Mouse (Mus musculus): ENCODE measurements around the gene Atxn10. TPM values are rescaled to one million over a fixed set of nuclear protein-coding genes. Genes with fewer than 3 reads are reported as not detected.
"Not testable (repeated sequence)": the region's sequence is repeated elsewhere in the genome, so short reads cannot be mapped to it uniquely, and the experiment has no call there.

The Atxn10 gene
- total RNA-seq, 2 experiments from 2014 or later: 292 to 314 TPM

GRCm38 (mm10) chr15:85330024-85330423, 6.0 kb upstream of the Atxn10 start:
- no peak for DNase-seq (ENCODE audit: extremely low spot score in 1 of 2, low spot score in 1 of 2)

- DNase-seq (ENCODE audit: extremely low spot score in 1 of 2, low spot score in 1 of 2): not testable (repeated sequence)
Observed at GRCm38 (mm10) chr15:85333511-85333910, 2.5 kb upstream of the Atxn10 start.

DNA sequence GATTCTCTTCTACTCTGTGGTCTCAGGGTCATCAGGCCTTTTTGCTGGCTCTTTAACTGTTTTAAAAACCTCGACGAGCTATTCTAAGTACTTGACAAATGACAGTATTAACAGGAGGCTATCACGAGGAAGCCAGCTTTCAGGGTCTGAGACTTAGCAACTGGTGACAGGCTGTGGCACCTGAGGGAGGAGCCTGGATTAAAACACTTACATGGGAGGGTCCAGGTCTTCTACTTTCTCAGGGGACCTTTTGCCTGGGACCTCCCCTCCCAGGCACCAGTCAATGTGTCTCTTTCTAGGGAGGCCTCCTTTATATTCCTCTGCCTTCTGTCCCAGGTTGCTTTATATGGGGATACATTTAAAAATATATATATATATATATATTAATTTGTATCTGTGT, 1.8 kb upstream of the Atxn10 start:
- DNase-seq (ENCODE audit: extremely low spot score in 1 of 2, low spot score in 1 of 2): no peak

- peak; percentile 61 to 80 for DNase-seq (ENCODE audit: extremely low spot score in 1 of 2, low spot score in 1 of 2)
Observed at GRCm38 (mm10) chr15:85336301-85336991, 401 bp downstream of the Atxn10 start.

DNA sequence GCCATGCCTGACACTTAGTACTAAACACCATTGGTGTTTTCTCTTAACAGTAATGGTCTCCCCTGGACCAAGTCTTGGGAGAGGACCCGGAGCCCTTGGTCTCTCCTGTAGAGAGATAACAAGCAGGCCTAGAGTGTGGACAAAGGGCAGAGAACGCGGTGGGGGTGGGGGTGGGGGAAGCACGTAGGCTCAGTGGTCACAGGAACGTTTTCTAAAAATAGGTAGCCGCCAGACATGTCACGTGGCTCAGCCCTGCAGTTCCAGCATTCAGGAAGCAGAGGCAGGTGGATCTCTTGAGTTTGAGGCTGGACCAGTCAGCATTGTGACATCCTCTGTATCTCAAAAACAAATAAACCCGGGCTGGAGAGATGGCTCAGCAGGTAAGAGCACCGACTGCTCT, 1.2 kb downstream of the Atxn10 start:
- DNase-seq (ENCODE audit: extremely low spot score in 1 of 2, low spot score in 1 of 2): no peak

DNA sequence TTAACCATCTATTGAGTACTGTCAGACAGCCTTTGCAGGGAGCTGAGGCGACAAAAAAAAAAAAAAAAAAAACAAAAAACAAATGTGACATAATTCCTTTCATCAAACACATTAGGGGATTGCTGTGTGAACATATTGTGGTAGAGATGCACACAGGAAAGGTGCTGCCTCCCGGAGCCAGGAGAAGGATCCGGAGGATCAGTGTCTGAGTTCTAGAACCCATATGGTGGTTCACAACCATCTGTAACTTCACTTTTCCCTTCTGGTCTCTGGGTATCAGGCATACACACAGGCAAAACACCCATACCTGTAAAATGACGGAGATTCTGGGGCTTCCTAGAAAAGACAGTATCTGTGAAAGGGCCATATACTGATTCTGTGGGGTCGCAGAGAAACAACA, 1.9 kb downstream of the Atxn10 start:
- DNase-seq (ENCODE audit: extremely low spot score in 1 of 2, low spot score in 1 of 2): no peak

DNA sequence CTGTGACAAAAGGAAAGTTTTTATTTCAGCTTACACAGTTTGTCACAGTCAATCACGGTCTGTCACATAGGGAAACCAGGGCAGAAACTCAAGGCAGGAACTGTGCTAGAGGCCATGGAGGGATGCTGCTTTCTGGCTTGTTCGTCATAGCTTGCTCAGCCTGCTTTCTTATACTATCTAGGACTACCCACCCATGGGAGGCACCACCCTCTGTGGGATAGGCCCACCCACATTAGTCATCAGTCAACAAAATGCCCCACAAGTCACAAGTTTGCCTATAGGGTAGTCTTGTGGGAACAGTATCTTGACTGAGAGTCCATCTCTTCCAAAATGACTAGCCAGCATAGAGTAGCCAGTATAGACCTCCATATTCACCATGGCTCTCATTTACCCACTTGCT, 6.2 kb downstream of the Atxn10 start:
- DNase-seq (ENCODE audit: extremely low spot score in 1 of 2, low spot score in 1 of 2): no peak

DNA sequence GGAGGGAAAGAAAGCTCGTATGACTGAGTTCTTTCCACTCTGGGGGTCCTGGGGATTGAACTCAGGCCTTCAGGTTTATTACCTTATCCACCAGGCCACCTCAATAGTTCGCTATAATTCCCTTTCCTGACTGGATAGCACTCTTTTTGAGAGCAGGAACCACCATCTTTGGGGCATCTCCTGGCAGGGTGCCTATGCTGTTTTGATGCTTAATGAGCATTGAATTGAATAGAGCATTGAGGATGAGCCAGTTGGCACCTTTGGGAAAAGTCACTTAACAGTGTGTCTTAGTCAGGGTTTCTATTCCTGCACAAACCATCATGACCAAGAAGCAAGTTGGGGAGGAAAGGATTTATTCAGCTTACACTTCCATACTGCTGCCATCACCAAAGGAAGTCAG, 8.6 kb downstream of the Atxn10 start:
- DNase-seq (ENCODE audit: extremely low spot score in 1 of 2, low spot score in 1 of 2): no peak

GRCm38 (mm10) chr15:85347058-85347700, 11.1 kb downstream of the Atxn10 start:
- DNase-seq (ENCODE audit: extremely low spot score in 1 of 2, low spot score in 1 of 2): no peak

DNA sequence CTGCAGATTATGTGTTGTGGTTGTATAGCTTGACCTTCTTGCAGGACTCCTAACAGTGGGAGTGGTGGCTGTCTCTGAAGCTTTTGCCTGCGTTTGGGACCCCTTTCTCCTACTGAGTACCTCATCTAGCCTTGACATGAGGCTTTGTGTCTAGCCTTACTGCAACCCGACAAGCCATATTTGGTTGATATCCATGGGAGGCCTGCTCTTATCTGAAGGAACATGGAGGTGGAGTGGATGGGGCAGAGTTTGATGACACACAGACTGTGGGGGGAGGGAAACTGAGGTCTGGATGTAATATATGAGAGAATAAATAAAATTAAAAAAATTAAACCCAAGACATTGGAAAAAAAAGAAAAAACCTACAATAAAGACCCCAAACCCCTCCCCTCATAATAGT, 14.1 kb downstream of the Atxn10 start:
- DNase-seq (ENCODE audit: extremely low spot score in 1 of 2, low spot score in 1 of 2): no peak

- DNase-seq (ENCODE audit: extremely low spot score in 1 of 2, low spot score in 1 of 2): no peak
Observed at GRCm38 (mm10) chr15:85354060-85354459, 18.0 kb downstream of the Atxn10 start.

DNA sequence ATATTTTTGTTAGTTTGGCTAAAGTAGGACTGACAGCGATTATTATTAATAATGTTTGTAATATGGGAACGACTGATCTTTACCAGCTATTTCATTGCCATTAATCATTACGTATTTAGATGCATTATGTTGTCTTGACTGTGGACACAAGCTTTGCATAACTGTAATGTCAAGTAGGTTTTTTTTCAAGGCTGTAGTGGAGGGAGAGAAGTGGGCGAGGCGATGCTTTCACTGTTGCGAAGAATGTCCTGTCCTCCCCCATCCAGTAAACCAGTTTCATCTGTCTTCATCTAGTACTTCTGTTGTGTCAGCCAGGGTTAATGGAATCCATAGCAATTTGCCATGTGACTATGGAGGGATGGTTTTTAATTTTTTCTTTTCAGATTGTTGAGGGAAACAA, 20.1 kb downstream of the Atxn10 start:
- no peak for DNase-seq (ENCODE audit: extremely low spot score in 1 of 2, low spot score in 1 of 2)

GRCm38 (mm10) chr15:85357465-85358225, 21.6 kb downstream of the Atxn10 start:
- no peak for DNase-seq (ENCODE audit: extremely low spot score in 1 of 2, low spot score in 1 of 2)

DNA sequence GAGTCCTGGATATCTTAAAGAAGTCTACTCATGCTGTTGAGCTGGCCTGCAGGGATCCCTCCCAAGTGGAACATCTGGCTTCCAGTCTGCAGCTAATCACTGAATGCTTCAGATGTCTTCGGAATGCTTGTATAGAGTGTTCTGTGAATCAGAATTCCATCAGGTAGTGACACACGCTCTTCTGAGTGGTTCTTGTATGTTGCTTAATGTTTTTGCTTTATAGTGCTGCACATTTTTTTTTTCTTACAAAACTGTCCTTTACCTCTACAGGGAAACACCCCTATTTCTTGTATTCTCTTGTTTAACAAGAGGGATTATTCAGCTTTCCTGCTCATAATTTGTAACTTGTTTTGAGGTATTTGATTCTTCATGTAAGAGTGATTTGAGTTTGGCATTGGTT, 23.4 kb downstream of the Atxn10 start:
- DNase-seq (ENCODE audit: extremely low spot score in 1 of 2, low spot score in 1 of 2): no peak

DNA sequence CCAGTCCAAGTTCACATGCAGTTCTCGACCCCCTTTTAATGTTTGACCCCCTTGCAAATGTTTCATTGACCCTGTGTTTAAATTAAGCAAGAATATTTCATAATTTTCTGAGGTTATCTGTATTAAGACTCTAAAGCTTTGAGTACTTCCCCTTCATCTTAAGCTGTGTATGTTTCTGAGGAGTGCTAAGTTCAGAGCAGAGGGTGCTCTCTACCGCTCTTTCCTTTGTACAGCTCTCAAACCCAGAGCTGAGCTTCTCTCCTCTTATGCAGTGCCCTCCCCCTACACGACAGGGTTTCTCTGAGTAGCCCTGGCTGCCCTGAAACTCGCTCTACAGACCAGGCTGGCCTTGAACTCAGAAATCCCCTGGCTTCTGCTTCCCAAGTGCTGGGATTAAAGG, 23.9 kb downstream of the Atxn10 start:
- DNase-seq (ENCODE audit: extremely low spot score in 1 of 2, low spot score in 1 of 2): no peak

DNA sequence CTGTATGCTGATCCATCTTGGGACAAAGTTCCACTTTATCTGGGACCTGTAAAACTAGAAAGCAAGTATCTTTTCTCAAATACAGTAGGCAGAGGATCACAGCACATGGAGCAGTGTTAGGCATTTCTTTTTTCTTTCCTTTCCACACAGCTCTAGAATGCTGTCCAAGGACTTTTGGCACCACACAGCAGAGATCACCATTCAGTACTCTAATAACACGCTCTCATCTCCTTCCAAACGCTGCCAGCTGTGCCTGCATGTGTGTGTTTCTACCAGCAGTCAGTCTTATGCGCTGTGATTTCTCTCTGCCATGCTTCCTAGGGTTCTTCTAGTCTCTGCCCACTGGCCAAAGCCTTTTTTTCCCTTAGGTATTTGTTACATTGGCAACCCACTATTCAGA, 28.3 kb downstream of the Atxn10 start:
- DNase-seq (ENCODE audit: extremely low spot score in 1 of 2, low spot score in 1 of 2): no peak

GRCm38 (mm10) chr15:85366938-85367337, 30.9 kb downstream of the Atxn10 start:
- DNase-seq (ENCODE audit: extremely low spot score in 1 of 2, low spot score in 1 of 2): no peak

GRCm38 (mm10) chr15:85369765-85370164, 33.7 kb downstream of the Atxn10 start:
- no peak for DNase-seq (ENCODE audit: extremely low spot score in 1 of 2, low spot score in 1 of 2)

DNA sequence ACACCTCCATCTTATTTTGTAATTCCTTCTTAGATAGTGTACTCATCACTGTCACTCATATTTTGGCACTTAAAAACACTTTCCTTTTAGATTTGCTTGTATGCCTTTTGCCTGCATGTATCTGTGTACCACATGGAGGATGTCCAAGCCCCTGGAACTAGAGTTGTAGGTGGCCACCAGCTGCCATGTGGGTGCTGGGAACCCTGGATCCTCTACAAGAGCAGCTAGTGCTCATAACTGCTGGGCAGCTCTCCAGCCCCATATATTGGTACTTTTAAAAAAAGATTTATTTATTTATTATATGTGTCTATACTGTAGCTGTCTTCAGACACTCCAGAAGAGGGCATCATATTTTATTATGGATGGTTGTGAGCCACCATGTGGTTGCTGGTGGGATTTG, 37.1 kb downstream of the Atxn10 start:
- DNase-seq (ENCODE audit: extremely low spot score in 1 of 2, low spot score in 1 of 2): no peak

DNA sequence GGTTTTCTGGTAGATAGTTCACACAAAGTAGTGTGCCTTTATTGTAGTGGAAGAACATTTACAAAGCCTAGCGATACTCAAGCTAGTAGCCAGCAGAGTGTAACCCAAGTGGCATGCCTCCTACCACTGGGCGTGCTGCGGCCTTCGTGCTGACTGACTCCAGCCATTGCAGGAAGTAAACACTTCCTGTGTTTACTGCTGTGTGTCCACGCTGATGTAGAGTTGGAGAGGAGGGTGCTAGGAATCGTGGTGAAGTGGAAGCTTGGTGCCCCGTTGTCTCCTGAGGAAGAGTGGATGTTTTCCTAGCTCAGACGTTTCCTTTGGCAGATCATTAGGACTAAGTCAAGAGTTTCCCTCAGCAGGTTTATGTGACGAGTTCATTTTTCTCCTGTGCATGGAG, 47.4 kb downstream of the Atxn10 start:
- no peak for DNase-seq (ENCODE audit: extremely low spot score in 1 of 2, low spot score in 1 of 2)

DNA sequence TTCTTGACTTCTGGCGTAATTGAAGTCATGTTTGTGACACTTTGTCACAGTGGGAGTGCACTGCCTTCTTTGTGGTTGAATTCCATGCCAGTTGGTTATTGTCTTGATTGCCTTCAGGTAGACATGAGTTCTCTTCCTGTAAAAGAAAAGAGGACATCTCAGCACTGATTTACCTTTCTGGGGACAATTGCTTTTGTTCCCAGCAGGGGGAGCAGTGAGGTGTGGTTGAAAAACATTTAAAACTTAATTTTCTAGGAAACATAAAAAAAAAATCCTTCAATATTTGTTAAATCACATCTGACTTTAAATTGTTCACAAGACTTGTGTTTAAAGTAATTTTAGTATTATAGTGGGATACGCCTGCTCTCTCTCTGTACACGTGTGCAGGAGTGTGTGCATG, 52.7 kb downstream of the Atxn10 start:
- no peak for DNase-seq (ENCODE audit: extremely low spot score in 1 of 2, low spot score in 1 of 2)

GRCm38 (mm10) chr15:85389915-85390314, 53.9 kb downstream of the Atxn10 start:
- DNase-seq (ENCODE audit: extremely low spot score in 1 of 2, low spot score in 1 of 2): no peak
